Mouse (Mus musculus) urinary bladder, postnatal 25 days (tissue): ENCODE measurements at regions not wholly inside any gene's neighbourhood (a gene's known extent, or its start where the extent isn't known, plus 50 kb on each side); places are given as distances from the start of the nearest gene placed in this dataset.

Experiments
- DNase-seq: peaks from one replicate; pipeline ENCODE4 v3.0.0; 2022; ENCODE audit warnings: low spot score

- DNase-seq: no peak
Measured at GRCm38 (mm10) chr3:45523281-45523680, 145.1 kb downstream of the Pcdh10 start.

- no peak for DNase-seq
Measured at GRCm38 (mm10) chr3:45547091-45547490, 168.9 kb downstream of the Pcdh10 start.

GRCm38 (mm10) chr3:45555736-45556135 is 177.5 kb downstream of the Pcdh10 start:
- DNase-seq: peak; percentile 19

- no peak for DNase-seq
Measured at GRCm38 (mm10) chr3:45572995-45573394, 194.8 kb downstream of the Pcdh10 start.

GRCm38 (mm10) chr3:45577035-45577434 is 198.8 kb downstream of the Pcdh10 start:
- DNase-seq: no peak

GRCm38 (mm10) chr3:45593561-45593960 is 215.4 kb downstream of the Pcdh10 start:
- no peak for DNase-seq

- DNase-seq: no peak
Measured at GRCm38 (mm10) chr3:45602278-45602677, 224.1 kb downstream of the Pcdh10 start.

GRCm38 (mm10) chr3:45603151-45603550 is 225.0 kb downstream of the Pcdh10 start:
- DNase-seq: no peak

- no peak for DNase-seq
Measured at GRCm38 (mm10) chr3:45620729-45621128, 242.5 kb downstream of the Pcdh10 start.

GRCm38 (mm10) chr3:45645856-45646450 is 267.8 kb downstream of the Pcdh10 start:
- DNase-seq: no peak

GRCm38 (mm10) chr3:45649361-45649760 is 271.2 kb downstream of the Pcdh10 start:
- no peak for DNase-seq

- DNase-seq: no peak
Measured at GRCm38 (mm10) chr3:45657023-45657422, 278.8 kb downstream of the Pcdh10 start.

- no peak for DNase-seq
Measured at GRCm38 (mm10) chr3:45658093-45658776, 280.0 kb downstream of the Pcdh10 start.

- DNase-seq: no peak
Measured at GRCm38 (mm10) chr3:45659052-45659451, 280.9 kb downstream of the Pcdh10 start.

GRCm38 (mm10) chr3:45670434-45670833 is 292.2 kb downstream of the Pcdh10 start:
- no peak for DNase-seq

GRCm38 (mm10) chr3:45677672-45678071 is 299.5 kb downstream of the Pcdh10 start:
- DNase-seq: no peak

GRCm38 (mm10) chr3:45681410-45681809 is 303.2 kb downstream of the Pcdh10 start:
- no peak for DNase-seq

GRCm38 (mm10) chr3:45707891-45708290 is 329.7 kb downstream of the Pcdh10 start:
- no peak for DNase-seq
